Mouse (Mus musculus) spleen, adult 10 weeks (tissue): Measurements from ENCODE around the gene Tbc1d23. TPM values are rescaled to one million over a fixed set of nuclear protein-coding genes. Genes with fewer than 3 reads are reported as not detected.

Experiments
- polyA plus RNA-seq: library from polyadenylated mRNA; stranded (reverse); fragments of 350-450 nt; fragmentation: Illumina TruSeq; extraction: RNeasy Lipid Tissue Mini Kit (QIAGEN cat#74804); gene quantifications from one replicate; pipeline ENCODE4 v1.2.3, GENCODE M21; 2015; ENCODE audit warnings: low replicate concordance; ENCODE audit not compliant: insufficient read depth

Gene Tbc1d23
- polyA plus RNA-seq: 69.0 TPM

DNA sequence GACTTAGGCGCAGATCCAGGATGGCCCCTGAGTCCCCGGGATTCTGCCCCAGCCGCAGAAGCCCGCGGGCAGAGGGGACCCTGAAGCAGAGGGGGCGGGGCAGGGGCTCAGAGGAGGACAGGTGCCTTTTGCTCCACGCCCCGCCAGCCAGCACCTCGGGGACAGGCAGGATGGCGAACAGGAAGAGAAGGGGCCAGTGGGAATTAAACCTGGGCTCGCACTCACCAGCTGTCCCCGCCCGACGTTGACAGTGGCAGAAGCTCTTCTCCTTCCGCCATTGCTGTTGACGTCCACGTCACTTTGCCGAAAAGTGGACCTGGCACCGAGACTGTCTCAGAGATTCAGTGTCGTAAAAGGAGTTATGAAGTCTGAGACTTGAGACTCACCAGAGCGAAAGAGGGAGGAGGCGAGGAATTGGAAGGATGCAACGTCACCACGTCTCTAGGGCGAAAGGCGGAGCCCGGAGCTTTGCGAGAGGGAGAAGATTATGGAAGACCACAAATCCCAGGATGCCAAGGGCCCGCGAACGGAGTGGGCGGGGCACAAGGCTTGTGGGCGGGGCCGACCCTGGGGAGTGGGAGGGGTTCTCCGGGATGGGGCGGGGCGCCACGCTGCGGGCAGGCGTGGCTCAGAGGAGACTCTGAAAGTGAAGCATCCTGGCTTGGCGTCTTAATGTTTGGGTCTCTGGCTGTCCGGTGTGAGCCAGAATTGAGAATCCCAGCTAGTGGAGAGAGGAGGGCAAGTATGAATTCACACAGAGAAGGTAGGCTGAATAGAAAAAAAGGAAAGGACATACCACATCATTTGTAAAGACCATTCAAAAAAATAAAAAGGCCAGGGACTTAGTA lies at the start of gene Tbc1d23:
Tbc1d23 (minus strand) TSS at position 416 of the 848 bp plus-strand sequence.

GRCm38 (mm10) chr16:57166611-57167513 lies 64.4 kb downstream of the Tbc1d23 start, which contains the start of gene Nit2:
Nit2 (minus strand) TSS chr16:57167341.

GRCm38 (mm10) chr16:57120913-57121815 lies 110.1 kb downstream of the Tbc1d23 start, which contains the start of gene Tomm70a:
Tomm70a (plus strand) TSS chr16:57121703.

Other genes with a start within 250 kb of the Tbc1d23 start
- gene Tmem45a2, start 160.1 kb downstream of the Tbc1d23 start, polyA plus RNA-seq: not detected
- gene Tomm70a, start 109.8 kb downstream of the Tbc1d23 start, polyA plus RNA-seq: 50.0 TPM
- 28.3 TPM for gene Nit2, start 64.2 kb downstream of the Tbc1d23 start, polyA plus RNA-seq
- gene Tmem30c, start 61.4 kb upstream of the Tbc1d23 start, polyA plus RNA-seq: not detected
- 298 TPM for gene Filip1l, start 121.6 kb upstream of the Tbc1d23 start, polyA plus RNA-seq